20 mouse cellular contexts compared by ENCODE assay signal in genomic region chr19:36601869-36602268, GRCm38 (mm10). TPM values are rescaled to one million over a fixed set of nuclear protein-coding genes. Genes with fewer than 3 reads are reported as not detected.
A peak's percentile ranks its signal among the peaks of the same experiment; 100 is the strongest.
DNase-seq lines count a peak whose midpoint lies in the region; ATAC-seq lines count a peak whose summit lies in the region.
"Had no signal": no experiment of that assay in that cellular context is flagged by ENCODE, and none has a peak within 500 bp of the region (broad histone marks: within the 10 kb centered on the region; RNA-seq: fewer than 3 reads in every experiment).

No protein-coding gene starts in this region.

- no peak overlapping the region for H3K4me2 ChIP-seq in hindbrain, embryonic 12.5 days (replicated peaks)
- H3K4me2 ChIP-seq in neural tube, embryonic 11.5 days (ENCODE audit: low read depth): no peak overlapping the region
- H3K4me2 ChIP-seq in neural tube, embryonic 15.5 days: no peak overlapping the region
- H3K4me2 ChIP-seq: embryonic facial prominence, embryonic 13.5 days; embryonic facial prominence, embryonic 15.5 days; forebrain, embryonic 12.5 days had no signal

- 90% methylated on average over 8 of the region's 8 CpGs for WGBS in hindbrain, embryonic 10.5 days
- 82% methylated on average over 8 of the region's 8 CpGs for WGBS in hindbrain, embryonic 12.5 days
- WGBS in neural tube, embryonic 11.5 days: 89% methylated on average over 8 of the region's 8 CpGs
- 79% methylated on average over 8 of the region's 8 CpGs for WGBS in neural tube, embryonic 15.5 days

- no peaks in the 10 kb centered on the region for H3K27me3 ChIP-seq in hindbrain, embryonic 10.5 days (ENCODE audit: insufficient read depth, poor library complexity, severe bottlenecking)
- no peaks in the 10 kb centered on the region for H3K27me3 ChIP-seq in hindbrain, embryonic 12.5 days
- no peaks in the 10 kb centered on the region for H3K27me3 ChIP-seq in neural tube, embryonic 11.5 days (ENCODE audit: control insufficient read depth, insufficient read depth, low read length)
- no peaks in the 10 kb centered on the region for H3K27me3 ChIP-seq in neural tube, embryonic 15.5 days (replicated peaks)
- H3K27me3 ChIP-seq: embryonic facial prominence, embryonic 13.5 days; embryonic facial prominence, embryonic 15.5 days; forebrain, embryonic 12.5 days had no signal

- peaks cover 14% of the 10 kb centered on the region for H3K4me1 ChIP-seq in hindbrain, embryonic 10.5 days (replicated peaks)
- peaks cover 8% of the 10 kb centered on the region for H3K4me1 ChIP-seq in hindbrain, embryonic 12.5 days
- no peaks in the 10 kb centered on the region for H3K4me1 ChIP-seq in neural tube, embryonic 11.5 days (ENCODE audit: control insufficient read depth, insufficient read depth, low read length)
- H3K4me1 ChIP-seq in neural tube, embryonic 15.5 days: 0 out of 2 replicates have a peak, but pooled peaks cover 3% of the 10 kb centered on the region
- H3K4me1 ChIP-seq: embryonic facial prominence, embryonic 13.5 days; embryonic facial prominence, embryonic 15.5 days; forebrain, embryonic 10.5 days; forebrain, embryonic 12.5 days had no signal

- H3K9me3 ChIP-seq in hindbrain, embryonic 10.5 days: no peaks in the 10 kb centered on the region
- no peaks in the 10 kb centered on the region for H3K9me3 ChIP-seq in hindbrain, embryonic 12.5 days (replicated peaks)
- H3K9me3 ChIP-seq in neural tube, embryonic 11.5 days (ENCODE audit: control insufficient read depth, low read length): no peaks in the 10 kb centered on the region
- H3K9me3 ChIP-seq in neural tube, embryonic 15.5 days (replicated peaks): no peaks in the 10 kb centered on the region
- H3K9me3 ChIP-seq: embryonic facial prominence, embryonic 13.5 days; embryonic facial prominence, embryonic 15.5 days; forebrain, embryonic 10.5 days; forebrain, embryonic 12.5 days had no signal

- no peak; the same call in 1 of the 2 replicates for ATAC-seq in hindbrain, embryonic 12.5 days (ENCODE audit: low FRiP score)
- 0 out of 2 replicates have a peak, but pooled peaks have one; percentile 72 for ATAC-seq in neural tube, embryonic 11.5 days (ENCODE audit: insufficient read depth, low FRiP score, low TSS enrichment)
- no peak for ATAC-seq in neural tube, embryonic 15.5 days (ENCODE audit: low FRiP score)
- ATAC-seq: forebrain, embryonic 14.5 days; forebrain, embryonic 16.5 days had no signal

- no peaks in the 10 kb centered on the region for H3K36me3 ChIP-seq in hindbrain, embryonic 10.5 days
- no peaks in the 10 kb centered on the region for H3K36me3 ChIP-seq in hindbrain, embryonic 12.5 days
- no peaks in the 10 kb centered on the region for H3K36me3 ChIP-seq in neural tube, embryonic 11.5 days (ENCODE audit: control insufficient read depth, insufficient read depth, low read length)
- H3K36me3 ChIP-seq in neural tube, embryonic 15.5 days: peaks cover 6% of the 10 kb centered on the region
- H3K36me3 ChIP-seq: embryonic facial prominence, embryonic 13.5 days; embryonic facial prominence, embryonic 15.5 days; forebrain, embryonic 10.5 days; forebrain, embryonic 12.5 days had no signal

- H3K27ac ChIP-seq in hindbrain, embryonic 10.5 days: peak overlapping the region; percentile 47; the same call in 1 of the 2 replicates
- no peak overlapping the region for H3K27ac ChIP-seq in hindbrain, embryonic 12.5 days
- H3K27ac ChIP-seq in neural tube, embryonic 11.5 days (ENCODE audit: low read depth, low read length): no peak overlapping the region
- H3K27ac ChIP-seq in neural tube, embryonic 15.5 days (replicated peaks): no peak overlapping the region
- H3K27ac ChIP-seq: embryonic facial prominence, embryonic 13.5 days; embryonic facial prominence, embryonic 15.5 days; forebrain, embryonic 10.5 days; forebrain, embryonic 12.5 days had no signal

- H3K4me3 ChIP-seq in hindbrain, embryonic 10.5 days: no peak overlapping the region
- H3K4me3 ChIP-seq in hindbrain, embryonic 12.5 days: no peak overlapping the region
- no peak overlapping the region for H3K4me3 ChIP-seq in neural tube, embryonic 11.5 days (ENCODE audit: low read depth, low read length)
- H3K4me3 ChIP-seq in neural tube, embryonic 15.5 days (replicated peaks): no peak overlapping the region
- H3K4me3 ChIP-seq: embryonic facial prominence, embryonic 13.5 days; embryonic facial prominence, embryonic 15.5 days; erythroblast, embryonic 14.5 days; forebrain, embryonic 10.5 days; forebrain, embryonic 12.5 days had no signal

- H3K9ac ChIP-seq in hindbrain, embryonic 12.5 days: no peak overlapping the region
- H3K9ac ChIP-seq in neural tube, embryonic 11.5 days (ENCODE audit: low read length): no peak overlapping the region
- no peak overlapping the region for H3K9ac ChIP-seq in neural tube, embryonic 15.5 days (replicated peaks)
- H3K9ac ChIP-seq: embryonic facial prominence, embryonic 13.5 days; embryonic facial prominence, embryonic 15.5 days; forebrain, embryonic 12.5 days had no signal

- no peak for DNase-seq in hindbrain, embryonic 10.5 days (ENCODE audit: low spot score)
- no peak for DNase-seq in neural tube, embryonic 11.5 days (ENCODE audit: low spot score)
- DNase-seq: adrenal gland, adult 2 months; adrenal gland, postnatal 10 days; adrenal gland, postnatal 25 days; cerebellum, adult 11 months; cerebellum, adult 18-20 months; cerebellum, adult 8-10 months; cerebellum, adult 9-11 months; cerebellum, postnatal 14 days; cerebellum, postnatal 36 days had no signal

RNA-seq across cellular contexts. Expression of gene Hectd2, which starts 47.4 kb away (rescaled TPM):
- 4.7 and 7.4 TPM in 2 replicates for polyA plus RNA-seq in hindbrain, embryonic 10.5 days (2016; fragmentation: Nextera tagmentation; extraction: Ambion mirVana)
- polyA plus RNA-seq in hindbrain, embryonic 12.5 days (2016; fragmentation: Nextera tagmentation; extraction: Ambion mirVana): 9.3 and 11.1 TPM in 2 replicates
- 5.7 and 7.0 TPM in 2 replicates for polyA plus RNA-seq in neural tube, embryonic 11.5 days (2014; fragmentation: Nextera tagmentation; extraction: Ambion mirVana)
- polyA plus RNA-seq in neural tube, embryonic 15.5 days (2015; fragmentation: Nextera tagmentation; extraction: Ambion mirVana): 9.5 and 10.0 TPM in 2 replicates
- polyA plus RNA-seq: erythroblast, embryonic 14.5 days had no signal
